Mouse (Mus musculus) intestine, embryonic 14.5 days (tissue): ENCODE measurements around the gene Map2k4. TPM values are rescaled to one million over a fixed set of nuclear protein-coding genes. Genes with fewer than 3 reads are reported as not detected.

Experiments
- ATAC-seq: fragments of 200-750 bp; cut with Nextera tagmentation; replicated peaks from 2 replicates; pipeline ENCODE4 v1.8.0; 2017; ENCODE audit warnings: low read depth, moderate number of reproducible peaks, moderate TSS enrichment, moderate library complexity; ENCODE audit not compliant: low FRiP score, low TSS enrichment
- DNase-seq: peaks from one replicate; pipeline ENCODE4 v3.0.0-alpha.2; 2018; ENCODE audit warnings: low spot score
- H3K27ac ChIP-seq: fragments of 300-500 bp; sonication (generic); 2 replicates; pipeline ENCODE4 v1.5.1; 2014; ENCODE audit warnings: low read depth, mild to moderate bottlenecking, control low read depth
- H3K27me3 ChIP-seq: fragments of 300-500 bp; sonication (generic); replicated peaks from 2 replicates; pipeline ENCODE4 v1.6.1; 2014; ENCODE audit warnings: low read length, control low read depth; ENCODE audit not compliant: control insufficient read depth, insufficient read depth
- H3K36me3 ChIP-seq: fragments of 300-500 bp; sonication (generic); 2 replicates; pipeline ENCODE4 v1.6.1; 2014; ENCODE audit warnings: low read length, control low read depth; ENCODE audit not compliant: control insufficient read depth, insufficient read depth
- H3K4me1 ChIP-seq: fragments of 300-500 bp; sonication (generic); replicated peaks from 2 replicates; pipeline ENCODE4 v1.6.1; 2014; ENCODE audit warnings: low read length, control low read depth, mixed read lengths; ENCODE audit not compliant: control insufficient read depth, insufficient read depth
- H3K4me2 ChIP-seq: fragments of 300-500 bp; sonication (generic); 2 replicates; pipeline ENCODE4 v1.6.1; 2014; ENCODE audit warnings: low read length
- H3K4me3 ChIP-seq: fragments of 300-500 bp; sonication (generic); 2 replicates; pipeline ENCODE4 v1.5.1; 2014; ENCODE audit warnings: low read depth, low read length, control low read depth, mixed read lengths
- H3K9ac ChIP-seq: fragments of 300-500 bp; sonication (generic); 2 replicates; pipeline ENCODE4 v1.6.1; 2014; ENCODE audit warnings: mild to moderate bottlenecking, low read length
- H3K9me3 ChIP-seq: fragments of 300-500 bp; sonication (generic); 2 replicates; pipeline ENCODE4 v1.6.1; 2016; ENCODE audit warnings: low read length, control low read depth; ENCODE audit not compliant: control insufficient read depth
- WGBS: fragments of 180-500 bp; shearing (Covaris S2); extraction: QIAGEN DNeasy Blood & Tissue Kit; methylation state at CpG from one replicate; pipeline ENCODE4 v1.1.7; 2014; 5-methylcytosine and 5-hydroxymethylcytosine counted together
- polyA plus RNA-seq: library from polyadenylated mRNA; unstranded; fragments of >200 nt; fragmentation: Nextera tagmentation; extraction: Ambion mirVana; gene quantifications from 2 replicates; pipeline ENCODE4 v1.2.1, GENCODE M21; 2014

Map2k4 gene
- polyA plus RNA-seq, 1 experiment from 2014 or later = 68.9 TPM

GRCm38 (mm10) chr11:65779578-65779977 is 8.5 kb downstream of the Map2k4 start:
- Histone ChIP-seq H3K27ac (no peak overlapping the region), H3K27me3 (no peaks in the 10 kb centered on the region)

DNA sequence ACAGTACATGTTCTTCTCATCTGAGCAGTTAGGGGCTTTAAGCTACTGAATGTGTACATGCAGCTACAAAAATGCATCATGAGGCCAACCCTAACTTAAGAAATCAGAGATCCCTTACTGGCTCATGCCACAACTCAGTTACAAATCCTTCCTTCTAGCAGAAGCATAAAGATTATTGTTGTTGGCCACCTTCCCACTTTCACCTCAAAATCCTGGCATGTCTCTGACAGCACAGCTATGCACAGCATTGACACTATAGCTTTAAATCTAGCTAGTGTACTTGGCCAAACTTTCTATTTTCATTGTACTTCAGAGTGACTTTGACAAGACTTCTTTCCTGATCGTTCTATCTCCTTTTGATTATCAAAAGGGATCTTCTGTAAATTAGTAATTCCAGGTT is 9.0 kb downstream of the Map2k4 start:
- ATAC-seq (no peak), DNase-seq (no peak)
- Histone ChIP-seq H3K36me3 (peaks cover 17% of the 10 kb centered on the region), H3K4me3 (no peak overlapping the region), H3K4me1 (peaks cover 23% of the 10 kb centered on the region), H3K4me2 (no peak overlapping the region), H3K9ac (no peak overlapping the region), H3K27me3 (no peaks in the 10 kb centered on the region), H3K9me3 (no peaks in the 10 kb centered on the region), H3K27ac (no peak overlapping the region)
- 75% methylated on average over 1 of the region's 1 CpGs for whole genome bisulfite sequencing

More at GRCm38 (mm10) chr11:65779578-65779977, 8.5 kb downstream of the Map2k4 start:
- no peak overlapping the region for H3K9ac ChIP-seq
- no peak for DNase-seq
- H3K4me2 ChIP-seq = no peak overlapping the region
- 96% methylated on average over 1 of the region's 1 CpGs for WGBS
- no peaks in the 10 kb centered on the region for H3K9me3 ChIP-seq
- no peak overlapping the region for H3K4me3 ChIP-seq
- peaks cover 23% of the 10 kb centered on the region for H3K4me1 ChIP-seq
- ATAC-seq = no peak
- H3K36me3 ChIP-seq = peaks cover 17% of the 10 kb centered on the region

DNA sequence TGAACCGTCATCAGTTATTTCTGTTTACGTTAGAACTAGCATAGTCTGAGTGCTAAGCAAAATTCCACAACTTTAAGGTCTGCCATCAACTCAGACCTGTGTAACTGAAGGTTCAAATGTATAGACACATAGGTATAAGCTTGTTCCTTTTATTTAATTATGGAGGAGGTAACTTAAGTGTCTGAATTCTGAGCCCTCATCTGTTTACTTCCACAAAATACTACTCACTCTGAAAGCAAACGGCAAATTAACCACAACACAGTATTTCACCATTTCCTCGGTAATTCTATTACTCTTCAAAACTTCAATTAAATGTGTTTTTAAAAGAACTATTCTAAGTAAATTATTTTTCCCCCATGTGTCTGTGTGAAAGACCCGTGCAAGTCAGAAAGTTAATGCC is 10.3 kb downstream of the Map2k4 start:
- H3K27ac ChIP-seq = no peak overlapping the region
- 34% methylated on average over 5 of the region's 5 CpGs for WGBS

DNA sequence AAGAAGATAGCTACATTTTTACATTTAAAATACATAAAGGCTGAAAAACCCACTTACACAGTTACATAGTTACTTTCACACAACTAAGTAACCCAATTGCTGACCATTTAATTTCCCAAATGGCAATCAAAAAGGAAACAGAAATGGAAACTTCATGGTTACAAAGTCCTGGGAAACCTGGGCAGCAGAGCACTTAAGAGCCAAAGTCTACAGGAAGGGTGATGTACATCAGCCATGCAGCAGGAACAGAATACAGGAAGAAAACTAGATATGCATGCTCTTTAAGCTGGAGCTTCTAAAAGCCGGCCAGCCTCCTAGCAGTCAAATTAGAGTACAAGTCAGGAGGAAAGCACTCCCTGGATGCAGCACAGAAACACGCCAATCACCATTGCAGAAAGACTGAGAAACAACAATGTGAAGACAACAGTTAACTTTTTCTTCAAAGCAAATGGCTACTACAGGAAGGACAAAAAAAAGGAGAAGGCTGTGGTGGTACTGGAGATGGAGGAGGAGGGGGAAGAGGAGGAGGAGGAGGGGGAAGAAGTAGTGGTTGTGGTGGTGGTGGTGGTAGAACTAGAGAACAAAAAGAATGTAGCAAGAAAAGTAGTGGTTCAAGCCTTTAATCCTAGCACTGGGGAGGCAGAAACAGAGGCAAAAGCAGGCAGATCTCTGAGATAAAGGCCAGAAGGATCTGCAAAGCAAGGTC is 11.0 kb downstream of the Map2k4 start:
- Histone ChIP-seq H3K27me3 (no peaks in the 10 kb centered on the region), H3K27ac (no peak overlapping the region), H3K4me3 (no peak overlapping the region), H3K4me1 (peaks cover 29% of the 10 kb centered on the region), H3K36me3 (peaks cover 17% of the 10 kb centered on the region), H3K9me3 (no peaks in the 10 kb centered on the region), H3K4me2 (no peak overlapping the region), H3K9ac (no peak overlapping the region)
- 56% methylated on average over 2 of the region's 2 CpGs for WGBS
- DNase-seq (no peak), ATAC-seq (no peak)

More for the DNA sequence above, 10.3 kb downstream of the Map2k4 start:
- Histone ChIP-seq H3K9me3 (no peaks in the 10 kb centered on the region), H3K9ac (no peak overlapping the region), H3K36me3 (peaks cover 17% of the 10 kb centered on the region), H3K4me1 (peaks cover 29% of the 10 kb centered on the region), H3K4me3 (no peak overlapping the region), H3K4me2 (no peak overlapping the region), H3K27me3 (no peaks in the 10 kb centered on the region)
- ATAC-seq (no peak), DNase-seq (no peak)

GRCm38 (mm10) chr11:65773946-65774656 is 14.0 kb downstream of the Map2k4 start:
- DNase-seq (no peak), ATAC-seq (no peak)
- Histone ChIP-seq H3K9ac (no peak overlapping the region), H3K4me3 (no peak overlapping the region), H3K27ac (no peak overlapping the region), H3K4me1 (peaks cover 29% of the 10 kb centered on the region), H3K4me2 (no peak overlapping the region), H3K36me3 (no peaks in the 10 kb centered on the region), H3K27me3 (no peaks in the 10 kb centered on the region), H3K9me3 (no peaks in the 10 kb centered on the region)
- WGBS = 40% methylated on average over 6 of the region's 6 CpGs

DNA sequence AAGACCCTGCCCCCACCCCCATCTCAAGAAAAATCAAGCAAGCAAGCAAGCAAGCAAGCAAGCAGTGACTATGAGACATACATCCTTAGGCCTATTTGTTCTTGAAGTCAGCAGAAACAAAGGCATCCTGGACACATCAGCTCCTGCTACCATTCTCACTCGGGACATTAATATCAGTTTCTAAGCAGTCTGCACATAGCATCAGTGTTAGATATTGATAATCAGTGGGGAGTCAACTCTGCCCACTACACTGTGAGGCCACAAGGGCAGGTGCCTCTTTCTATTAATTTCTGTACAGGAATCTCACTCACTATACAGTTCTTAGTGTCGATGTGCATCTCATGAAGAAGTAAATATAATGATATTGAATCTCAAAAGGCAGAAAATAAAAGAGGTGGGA is 14.6 kb downstream of the Map2k4 start:
- Histone ChIP-seq H3K4me2 (no peak overlapping the region), H3K9ac (no peak overlapping the region), H3K27me3 (no peaks in the 10 kb centered on the region), H3K9me3 (no peaks in the 10 kb centered on the region), H3K27ac (no peak overlapping the region), H3K36me3 (no peaks in the 10 kb centered on the region), H3K4me1 (peaks cover 23% of the 10 kb centered on the region), H3K4me3 (no peak overlapping the region)
- ATAC-seq (no peak), DNase-seq (no peak)
- 83% methylated on average over 2 of the region's 2 CpGs for WGBS

GRCm38 (mm10) chr11:65771546-65771945 is 16.6 kb downstream of the Map2k4 start:
- DNase-seq (no peak), ATAC-seq (no peak)
- H3K4me3 ChIP-seq = no peak overlapping the region
- no peak overlapping the region for H3K27ac ChIP-seq
- 91% methylated on average over 1 of the region's 1 CpGs for WGBS
- no peaks in the 10 kb centered on the region for H3K27me3 ChIP-seq
- H3K9ac ChIP-seq = no peak overlapping the region
- no peaks in the 10 kb centered on the region for H3K9me3 ChIP-seq
- H3K36me3 ChIP-seq = no peaks in the 10 kb centered on the region
- peaks cover 6% of the 10 kb centered on the region for H3K4me1 ChIP-seq
- no peak overlapping the region for H3K4me2 ChIP-seq

- H3K27ac ChIP-seq = no peak overlapping the region
- no peak for ATAC-seq
- H3K4me1 ChIP-seq = peaks cover 6% of the 10 kb centered on the region; the same call in 1 of the 2 replicates
- WGBS = 71% methylated on average over 5 of the region's 5 CpGs
- no peak for DNase-seq
- no peaks in the 10 kb centered on the region for H3K36me3 ChIP-seq
- H3K9me3 ChIP-seq = no peaks in the 10 kb centered on the region
- no peaks in the 10 kb centered on the region for H3K27me3 ChIP-seq
- H3K4me2 ChIP-seq = no peak overlapping the region
- no peak overlapping the region for H3K4me3 ChIP-seq
- H3K9ac ChIP-seq = no peak overlapping the region
Observed at GRCm38 (mm10) chr11:65769990-65770389, 18.1 kb downstream of the Map2k4 start.

GRCm38 (mm10) chr11:65768445-65768844 is 19.7 kb downstream of the Map2k4 start:
- H3K4me3 ChIP-seq = no peak overlapping the region
- 0 out of 2 replicates have a peak, but pooled peaks cover 3% of the 10 kb centered on the region for H3K4me1 ChIP-seq
- H3K27me3 ChIP-seq = no peaks in the 10 kb centered on the region
- DNase-seq (no peak), ATAC-seq (no peak)
- no peak overlapping the region for H3K9ac ChIP-seq
- H3K4me2 ChIP-seq = no peak overlapping the region
- no peaks in the 10 kb centered on the region for H3K36me3 ChIP-seq
- no peaks in the 10 kb centered on the region for H3K9me3 ChIP-seq
- H3K27ac ChIP-seq = no peak overlapping the region
